Mouse (Mus musculus): ENCODE measurements at regions not wholly inside any gene's neighbourhood (a gene's known extent, or its start where the extent isn't known, plus 50 kb on each side); places are given as distances from the start of the nearest gene placed in this dataset.
"Not testable (repeated sequence)": the region's sequence is repeated elsewhere in the genome, so short reads cannot be mapped to it uniquely, and the experiment has no call there.

GRCm38 (mm10) chr6:11849143-11849542 lies 58.2 kb downstream of the Ndufa4 start:
- not testable (repeated sequence) for DNase-seq (ENCODE audit: low read depth, low spot score)

More at GRCm38 (mm10) chr6:11849143-11849542, 58.2 kb downstream of the Ndufa4 start:
- ATAC-seq, result peak; percentile 91
- H3K27me3 ChIP-seq; in situ Hi-C loops (cut with MboI; ENCODE audit: low pct_unique_long_range_greater_than_20kb); CTCF ChIA-PET; POLR2A ChIA-PET: not testable (repeated sequence)

Data from Patski (cell line).